Mouse (Mus musculus) thymus, adult 2 months (tissue): Measurements from ENCODE around the gene Tmem52. TPM values are rescaled to one million over a fixed set of nuclear protein-coding genes. Genes with fewer than 3 reads are reported as not detected.

Source experiments
- DNase-seq: peaks from one replicate; pipeline ENCODE4 v3.0.0; 2021
- H3K27ac ChIP-seq: fragments of 200-500 bp; 2 replicates; pipeline ENCODE4 v1.5.1; 2012; ENCODE audit warnings: low read length, control low read depth; ENCODE audit not compliant: control insufficient read depth, insufficient read depth
- H3K27me3 ChIP-seq: fragments of 200-500 bp; 2 replicates; pipeline ENCODE4 v1.6.1; 2012; ENCODE audit warnings: mild to moderate bottlenecking, low read length, moderate library complexity, mixed read lengths; ENCODE audit not compliant: control insufficient read depth, insufficient read depth
- H3K36me3 ChIP-seq: fragments of 200-500 bp; 2 replicates; pipeline ENCODE4 v1.6.1; 2012; ENCODE audit warnings: mild to moderate bottlenecking, low read length, moderate library complexity; ENCODE audit not compliant: control insufficient read depth, insufficient read depth
- H3K4me1 ChIP-seq: fragments of 200-500 bp; replicated peaks from 2 replicates; pipeline ENCODE4 v1.6.1; 2012; ENCODE audit warnings: low read length; ENCODE audit not compliant: control insufficient read depth, insufficient read depth
- H3K4me3 ChIP-seq: fragments of 200-500 bp; 2 replicates; pipeline ENCODE4 v1.5.1; 2012; ENCODE audit warnings: mild to moderate bottlenecking, low read length, control low read depth, moderate library complexity; ENCODE audit not compliant: control insufficient read depth, insufficient read depth
- CTCF ChIP-seq: fragments of 200-500 bp; IDR thresholded peaks from 2 replicates; pipeline ENCODE4 v1.5.1; 2012; ENCODE audit warnings: mild to moderate bottlenecking, control low read depth, low read length, moderate library complexity, borderline replicate concordance; ENCODE audit not compliant: control insufficient read depth, poor library complexity, insufficient read depth; ENCODE audit errors: extremely low read depth
- POLR2A ChIP-seq: fragments of 200-500 bp; IDR thresholded peaks from 2 replicates; pipeline ENCODE4 v1.6.1; 2012; ENCODE audit warnings: mild to moderate bottlenecking, low read length, control low read depth, moderate library complexity; ENCODE audit not compliant: control insufficient read depth, poor library complexity, insufficient read depth; ENCODE audit errors: extremely low read depth
- WGBS: fragments of 180-500 bp; shearing (Covaris S2); methylation state at CpG from one replicate; pipeline ENCODE4 v1.1.7; 2018; 5-methylcytosine and 5-hydroxymethylcytosine counted together
- polyA plus RNA-seq: library from polyadenylated mRNA; depleted of rRNA; stranded (reverse); fragments of >200 nt; gene quantifications from 2 replicates; pipeline ENCODE4 v1.2.3, GENCODE M21; 2012

Tmem52 gene
- polyA plus RNA-seq, 1 experiment, result 2.1 TPM

DNA sequence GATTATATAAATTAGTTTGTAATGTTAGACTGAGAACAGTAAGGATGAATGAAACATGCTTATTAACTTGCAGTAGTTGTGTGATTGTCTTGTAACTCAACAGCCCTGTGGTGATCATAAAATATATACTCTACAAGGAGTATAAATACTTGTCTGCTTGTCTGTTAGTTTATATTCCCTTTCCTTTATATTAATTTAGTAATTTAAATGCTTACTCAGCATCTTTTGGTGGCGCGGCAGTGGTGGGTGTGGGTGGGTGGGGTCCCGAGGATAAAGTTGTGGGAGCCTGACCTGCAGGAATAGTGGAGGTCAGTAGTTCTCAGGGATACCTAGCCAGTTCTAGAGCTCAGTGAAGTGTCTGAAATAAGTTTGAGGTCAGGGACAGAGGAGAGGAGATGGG lies 29.0 kb downstream of the Tmem52 start:
- TF ChIP-seq POLR2A (no peak), CTCF (no peak)
- no peak for DNase-seq
- Histone ChIP-seq H3K4me3 (no peak overlapping the region), H3K36me3 (no peaks in the 10 kb centered on the region), H3K27ac (no peak overlapping the region), H3K4me1 (peaks cover 13% of the 10 kb centered on the region), H3K27me3 (no peaks in the 10 kb centered on the region)
- WGBS, result 91% methylated on average over 3 of the region's 3 CpGs

DNA sequence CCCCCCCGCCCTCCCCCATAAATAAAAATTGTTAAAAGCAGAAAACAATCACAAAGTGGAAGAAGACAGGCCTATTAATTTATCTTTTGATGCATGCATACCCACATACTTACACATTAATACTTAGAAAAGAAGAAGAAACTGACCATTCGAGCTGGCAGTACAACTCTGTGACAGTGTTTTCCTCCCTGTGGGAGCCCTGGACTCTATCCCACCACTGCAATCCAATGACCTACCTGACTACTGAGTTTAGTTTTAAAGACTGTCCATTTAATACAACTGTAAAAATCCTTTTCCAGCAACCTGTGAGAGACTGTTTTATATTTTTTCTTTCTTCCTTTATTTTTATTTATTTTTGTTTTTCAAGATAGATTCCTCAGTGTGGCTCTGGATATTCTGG lies 32.2 kb downstream of the Tmem52 start:
- Histone ChIP-seq H3K36me3 (no peaks in the 10 kb centered on the region), H3K4me3 (no peak overlapping the region), H3K27me3 (no peaks in the 10 kb centered on the region), H3K27ac (no peak overlapping the region), H3K4me1 (peaks cover 16% of the 10 kb centered on the region)
- TF ChIP-seq CTCF (no peak), POLR2A (no peak)
- no peak for DNase-seq
- 93% methylated on average over 2 of the region's 2 CpGs for WGBS

DNA sequence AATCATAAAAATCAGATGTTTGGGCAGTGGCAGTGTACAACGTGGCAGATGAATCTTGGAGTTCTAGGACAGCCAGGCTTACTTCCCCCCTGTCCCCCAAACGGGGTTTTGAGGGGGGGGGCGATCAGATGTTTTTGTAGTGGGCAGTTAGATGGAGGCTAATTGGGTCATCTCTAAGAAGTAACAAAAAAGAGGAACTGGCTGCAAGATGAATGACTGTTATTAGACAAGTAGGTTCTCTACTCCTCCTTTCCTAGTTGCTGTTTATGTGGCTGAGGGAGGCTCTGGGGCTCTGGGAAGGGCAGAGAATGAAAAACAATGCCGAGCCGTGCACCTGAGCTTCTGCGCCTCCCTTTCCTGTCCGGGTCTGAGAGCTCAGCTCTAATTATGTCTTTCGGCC lies 36.2 kb downstream of the Tmem52 start:
- no peaks in the 10 kb centered on the region for H3K27me3 ChIP-seq
- TF ChIP-seq POLR2A, result no peak
- TF ChIP-seq CTCF, result no peak
- no peak overlapping the region for H3K27ac ChIP-seq
- H3K36me3 ChIP-seq, result no peaks in the 10 kb centered on the region
- H3K4me3 ChIP-seq, result no peak overlapping the region
- H3K4me1 ChIP-seq, result peaks cover 18% of the 10 kb centered on the region
- 15% methylated on average over 8 of the region's 8 CpGs for WGBS
- DNase-seq, result no peak

DNA sequence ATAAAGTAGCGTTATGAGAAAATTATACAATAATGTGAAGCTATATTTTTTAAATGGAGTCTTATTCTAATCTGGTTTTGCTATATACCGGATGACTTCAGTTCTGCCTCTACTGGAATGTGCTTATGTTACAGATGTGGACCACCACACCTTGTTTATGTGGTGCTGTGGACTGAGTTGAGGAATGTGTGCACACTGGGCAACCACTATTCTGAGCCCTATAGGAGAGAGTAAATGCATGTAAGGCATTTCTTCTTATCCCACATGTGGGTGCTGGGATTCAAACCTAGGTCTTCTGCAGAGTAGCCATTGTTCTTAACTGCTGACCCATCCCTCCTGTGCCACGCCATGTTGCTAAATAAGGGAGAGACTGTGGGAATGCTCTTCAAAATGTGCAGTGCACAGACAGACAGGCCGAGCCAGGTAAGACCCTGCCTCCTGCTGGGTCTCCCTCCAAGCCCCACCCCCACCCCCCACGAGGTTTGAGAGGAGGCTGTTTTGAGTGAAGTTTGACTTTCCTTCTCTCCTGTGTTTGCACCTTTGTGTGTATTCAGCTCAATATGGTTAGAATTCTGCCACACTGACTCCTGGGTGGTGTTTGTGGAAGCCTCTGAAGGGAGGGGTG lies 36.9 kb downstream of the Tmem52 start:
- Histone ChIP-seq H3K27ac (no peak overlapping the region), H3K36me3 (no peaks in the 10 kb centered on the region), H3K4me3 (no peak overlapping the region), H3K27me3 (no peaks in the 10 kb centered on the region), H3K4me1 (peaks cover 18% of the 10 kb centered on the region)
- WGBS, result 79% methylated on average over 5 of the region's 5 CpGs
- TF ChIP-seq POLR2A (no peak), CTCF (no peak)
- DNase-seq, result no peak

DNA sequence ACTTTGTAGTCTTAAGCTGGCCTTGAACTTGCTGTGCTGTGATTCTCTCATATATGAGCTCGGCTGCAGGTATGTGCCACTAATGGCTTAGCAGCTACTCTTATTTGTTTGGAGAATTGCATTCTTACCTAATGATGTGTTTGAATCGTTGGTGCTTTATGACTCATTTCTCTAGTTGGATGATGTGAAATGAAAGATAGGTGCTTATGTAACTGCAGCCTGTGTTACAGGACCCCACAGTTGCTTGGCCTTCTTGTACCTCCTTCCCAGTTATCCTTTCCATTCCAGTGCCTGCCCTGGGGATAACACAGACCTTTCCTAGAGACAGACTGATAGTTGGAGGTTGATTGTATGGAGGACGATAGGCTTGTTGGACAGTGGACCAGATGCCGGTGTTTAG lies 39.7 kb downstream of the Tmem52 start:
- TF ChIP-seq CTCF, result no peak
- TF ChIP-seq POLR2A, result no peak
- Histone ChIP-seq H3K4me1 (peaks cover 8% of the 10 kb centered on the region), H3K4me3 (no peak overlapping the region), H3K36me3 (no peaks in the 10 kb centered on the region), H3K27me3 (no peaks in the 10 kb centered on the region), H3K27ac (no peak overlapping the region)
- DNase-seq, result no peak
- WGBS, result 89% methylated on average over 4 of the region's 4 CpGs

DNA sequence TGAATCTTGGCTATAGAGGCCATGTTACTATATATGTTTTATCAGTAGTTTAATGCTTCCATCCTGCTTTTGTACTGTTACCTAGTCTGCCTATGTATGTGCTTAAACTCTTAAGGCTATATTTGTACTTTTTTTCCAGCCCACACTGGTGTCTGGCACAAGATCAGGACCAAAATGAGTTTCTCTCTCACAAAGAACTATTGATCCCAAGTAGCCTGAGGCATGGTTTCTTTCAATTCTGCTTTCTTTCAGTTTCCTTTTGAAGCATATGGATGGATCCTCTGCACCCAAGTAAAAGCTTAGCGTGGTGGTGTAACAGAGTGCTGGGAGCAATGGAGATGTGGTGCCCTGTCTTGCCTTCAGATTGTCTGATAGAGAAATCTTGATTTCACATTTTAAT lies 42.1 kb downstream of the Tmem52 start:
- Histone ChIP-seq H3K4me1 (peaks cover 2% of the 10 kb centered on the region), H3K4me3 (no peak overlapping the region), H3K27ac (no peak overlapping the region), H3K36me3 (no peaks in the 10 kb centered on the region), H3K27me3 (no peaks in the 10 kb centered on the region)
- DNase-seq, result no peak
- TF ChIP-seq CTCF (no peak), POLR2A (no peak)
- WGBS, result 96% methylated on average over 1 of the region's 1 CpGs

DNA sequence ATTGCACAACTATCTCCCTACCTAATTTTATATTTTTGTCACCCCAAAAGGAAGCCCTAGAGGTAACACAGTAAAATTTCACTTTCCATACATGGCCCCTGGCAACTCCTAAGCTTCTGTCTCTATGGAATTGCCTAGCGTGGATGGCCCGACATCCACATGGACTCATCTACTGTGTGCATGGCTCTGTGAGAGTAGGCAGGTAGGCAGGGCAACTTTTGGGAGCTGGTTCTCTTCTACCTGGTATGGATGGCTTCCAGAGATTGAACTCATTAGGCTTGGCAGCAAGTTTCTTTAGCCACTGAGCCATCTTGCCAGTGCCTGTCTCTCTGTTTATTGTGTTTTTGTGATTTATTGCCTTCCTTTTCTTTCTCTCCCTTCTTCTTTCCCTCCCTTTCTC lies 45.9 kb downstream of the Tmem52 start:
- Histone ChIP-seq H3K27ac (no peak overlapping the region), H3K4me3 (no peak overlapping the region), H3K27me3 (no peaks in the 10 kb centered on the region), H3K4me1 (peaks cover 2% of the 10 kb centered on the region), H3K36me3 (no peaks in the 10 kb centered on the region)
- WGBS, result 97% methylated on average over 2 of the region's 2 CpGs
- no peak for TF ChIP-seq CTCF
- TF ChIP-seq POLR2A, result no peak
- DNase-seq, result no peak
